Mouse (Mus musculus): ENCODE data around the gene Hnrnpul2. TPM values are rescaled to one million over a fixed set of nuclear protein-coding genes. Genes with fewer than 3 reads are reported as not detected.

Hnrnpul2 gene
- total and polyA plus RNA-seq, 3 experiments = 39.4 to 174 (median 106) TPM

DNA sequence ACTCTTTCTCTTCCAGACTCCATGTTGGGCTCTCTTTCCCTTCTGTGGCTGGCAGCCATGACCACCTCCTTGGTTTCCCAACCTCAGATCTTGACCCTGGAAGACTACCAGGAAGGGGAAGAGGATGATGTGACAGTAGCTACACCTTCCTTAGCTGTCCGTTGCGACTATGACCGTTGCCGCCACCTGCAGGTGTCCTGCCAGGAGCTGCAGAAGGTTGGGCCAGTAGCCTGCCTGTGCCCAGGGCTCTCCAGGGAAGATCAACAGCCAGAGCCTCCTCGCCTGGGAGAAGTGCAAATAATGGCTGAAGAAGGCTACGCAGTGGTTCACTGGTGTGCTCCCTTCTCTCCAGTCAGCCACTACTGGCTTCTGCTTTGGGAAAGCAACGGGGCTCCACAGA, 31.8 kb downstream of the Hnrnpul2 start:
- H3K9me3 ChIP-seq (replicated peaks; ENCODE audit: insufficient read depth, low read length) = no peaks in the 10 kb centered on the region
- H3K27ac ChIP-seq (ENCODE audit: control insufficient read depth, low read depth, low read length) = no peak overlapping the region
- no peak for DNase-seq (ENCODE audit: low read depth, low spot score)
- H3K36me3 ChIP-seq (ENCODE audit: control insufficient read depth in 1 of 2, insufficient read depth in 2 of 2, low read length in 2 of 2) = no peaks in the 10 kb centered on the region; a peak in 1 of 4 replicates
- H3K27me3 ChIP-seq (ENCODE audit: control insufficient read depth in 1 of 2, insufficient read depth in 2 of 2, low read length in 2 of 2) = no peaks in the 10 kb centered on the region
- no peaks in the 10 kb centered on the region for H3K4me1 ChIP-seq (ENCODE audit: control insufficient read depth in 1 of 2, insufficient read depth in 2 of 2, low read length in 2 of 2)
- TF ChIP-seq ZMIZ1 (IDR thresholded peaks at IDR 0.05; ENCODE audit: low read depth, low read length) (no peak), JUND (IDR thresholded peaks at IDR 0.05; ENCODE audit: low read depth, low read length) (no peak), GABPA (IDR thresholded peaks at IDR 0.05; ENCODE audit: low read depth, low read length) (no peak), HCFC1 (IDR thresholded peaks at IDR 0.05; ENCODE audit: low read depth, low read length) (no peak), MYB (IDR thresholded peaks at IDR 0.05; ENCODE audit: low read depth, low read length) (no peak), RCOR1 (IDR thresholded peaks at IDR 0.05; ENCODE audit: low read depth, low read length) (no peak), MAX (IDR thresholded peaks at IDR 0.05; ENCODE audit: low read length) (no peak), SIN3A (IDR thresholded peaks at IDR 0.05; ENCODE audit: low read length) (no peak), ZC3H11A (IDR thresholded peaks at IDR 0.05; ENCODE audit: low read depth, low read length) (no peak), UBTF (IDR thresholded peaks at IDR 0.05; ENCODE audit: borderline replicate concordance, insufficient read depth, low read depth, low read length) (no peak), USF2 (IDR thresholded peaks at IDR 0.05; ENCODE audit: borderline replicate concordance in 1 of 2, insufficient read depth in 1 of 2, low read depth in 1 of 2, low read length in 2 of 2) (no peak), RAD21 (IDR thresholded peaks at IDR 0.05; ENCODE audit: low read depth, low read length) (no peak), E2F4 (IDR thresholded peaks at IDR 0.05; ENCODE audit: borderline replicate concordance, low read depth, low read length) (no peak)
- no peak overlapping the region for H3K9ac ChIP-seq (ENCODE audit: control insufficient read depth, low read depth, low read length, poor library complexity, severe bottlenecking)
- no peak overlapping the region for H3K4me3 ChIP-seq (ENCODE audit: control insufficient read depth in 1 of 2, insufficient read depth in 1 of 2, low read depth in 2 of 2, low read length in 2 of 2)
- H3K79me2 ChIP-seq (ENCODE audit: control insufficient read depth, insufficient read depth, low read length, poor library complexity) = no peaks in the 10 kb centered on the region

DNA sequence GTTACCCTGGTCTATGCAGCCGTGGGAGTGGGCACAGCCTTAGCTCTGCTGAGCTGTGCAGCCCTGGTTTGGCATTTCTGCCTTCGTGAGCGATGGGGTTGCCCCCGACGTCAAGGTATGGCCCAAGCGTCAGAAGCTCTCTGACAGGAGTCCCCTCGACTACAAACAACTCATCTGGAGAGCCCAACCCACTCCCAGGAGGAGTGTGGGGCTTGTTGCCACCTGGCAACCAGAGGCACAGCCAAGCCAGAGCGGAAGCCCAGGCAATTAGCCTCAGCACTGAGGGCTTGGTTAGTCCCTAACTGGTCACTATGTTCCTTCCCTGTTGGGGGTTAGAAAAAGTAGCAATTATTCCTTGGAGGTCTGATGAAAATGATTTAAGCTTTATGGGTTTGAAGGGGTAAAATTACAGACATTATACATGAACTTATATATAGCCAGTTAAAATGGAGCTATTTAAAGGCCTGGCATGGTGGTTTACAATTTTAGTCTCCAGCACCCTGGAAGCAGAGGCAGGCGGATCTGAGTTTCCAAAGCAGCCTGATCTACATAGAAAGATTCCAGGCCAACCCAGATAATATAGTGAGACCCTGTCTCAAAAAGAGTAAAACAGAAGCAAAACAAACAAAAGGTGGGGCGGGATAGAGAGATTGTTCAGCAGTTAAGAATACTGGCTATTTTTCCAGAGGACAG, 32.6 kb downstream of the Hnrnpul2 start:
- H3K9ac ChIP-seq (ENCODE audit: control insufficient read depth, low read depth, low read length, poor library complexity, severe bottlenecking) = no peak overlapping the region
- DNase-seq (ENCODE audit: low read depth, low spot score) = no peak
- no peak for TF ChIP-seq RAD21 (IDR thresholded peaks at IDR 0.05; ENCODE audit: low read depth, low read length)
- TF ChIP-seq USF1 (IDR thresholded peaks at IDR 0.05; ENCODE audit: low read depth, low read length) = no peak
- no peak for TF ChIP-seq NRF1 (IDR thresholded peaks at IDR 0.05; ENCODE audit: insufficient read depth, low read depth, low read length, poor library complexity, severe bottlenecking)
- no peak for TF ChIP-seq POLR2AphosphoS5 (IDR thresholded peaks at IDR 0.05; ENCODE audit: borderline replicate concordance, low read depth, low read length)
- TF ChIP-seq GATA1 (IDR thresholded peaks at IDR 0.05; ENCODE audit: low read depth, low read length) = no peak
- TF ChIP-seq ZC3H11A (IDR thresholded peaks at IDR 0.05; ENCODE audit: low read depth, low read length) = no peak
- TF ChIP-seq CHD1 (IDR thresholded peaks at IDR 0.05; ENCODE audit: low read depth, low read length) = no peak
- no peak for TF ChIP-seq MXI1 (IDR thresholded peaks at IDR 0.05; ENCODE audit: low read depth, low read length)
- H3K79me2 ChIP-seq (ENCODE audit: control insufficient read depth, insufficient read depth, low read length, poor library complexity) = no peaks in the 10 kb centered on the region
- H3K4me1 ChIP-seq (ENCODE audit: control insufficient read depth in 1 of 2, insufficient read depth in 2 of 2, low read length in 2 of 2) = no peaks in the 10 kb centered on the region
- H3K9me3 ChIP-seq (replicated peaks; ENCODE audit: insufficient read depth, low read length) = no peaks in the 10 kb centered on the region
- H3K27me3 ChIP-seq (ENCODE audit: control insufficient read depth in 1 of 2, insufficient read depth in 2 of 2, low read length in 2 of 2) = no peaks in the 10 kb centered on the region
- H3K4me3 ChIP-seq (ENCODE audit: control insufficient read depth in 1 of 2, insufficient read depth in 1 of 2, low read depth in 2 of 2, low read length in 2 of 2) = no peak overlapping the region
- no peaks in the 10 kb centered on the region for H3K36me3 ChIP-seq (ENCODE audit: control insufficient read depth in 1 of 2, insufficient read depth in 2 of 2, low read length in 2 of 2)
- H3K27ac ChIP-seq (ENCODE audit: control insufficient read depth, low read depth, low read length) = no peak overlapping the region
